Mouse (Mus musculus) B cell, adult 2 months (primary cell): ENCODE results near the gene Dlgap4.
A peak's percentile ranks its signal among the peaks of the same experiment; 100 is the strongest.
"Not testable (repeated sequence)": the region's sequence is repeated elsewhere in the genome, so short reads cannot be mapped to it uniquely, and the experiment has no call there.

Source experiments
- DNase-seq, 2 experiments: peaks; one replicate each; pipeline ENCODE4 v3.0.0; 2022

Dlgap4 gene

GRCm38 (mm10) chr2:156779036-156779435 lies 165.5 kb downstream of the Dlgap4 start:
- no peak for DNase-seq

- DNase-seq, result no peak
Observed at GRCm38 (mm10) chr2:156779488-156779887, 166.0 kb downstream of the Dlgap4 start.

- no peak for DNase-seq
Observed at GRCm38 (mm10) chr2:156780129-156780528, 166.6 kb downstream of the Dlgap4 start.

- no peak for DNase-seq
Observed at GRCm38 (mm10) chr2:156780752-156781151, 167.2 kb downstream of the Dlgap4 start.

- DNase-seq, result no peak
Observed at GRCm38 (mm10) chr2:156781281-156781680, 167.8 kb downstream of the Dlgap4 start.

- no peak for DNase-seq
Observed at GRCm38 (mm10) chr2:156781836-156782480, 168.5 kb downstream of the Dlgap4 start.

- no peak for DNase-seq
Observed at GRCm38 (mm10) chr2:156782481-156783348, 169.2 kb downstream of the Dlgap4 start.

GRCm38 (mm10) chr2:156783349-156783728 lies 169.8 kb downstream of the Dlgap4 start:
- DNase-seq, result no peak

- no peak for DNase-seq
Observed at GRCm38 (mm10) chr2:156784016-156784585, 170.6 kb downstream of the Dlgap4 start.

GRCm38 (mm10) chr2:156784891-156785290 lies 171.4 kb downstream of the Dlgap4 start:
- DNase-seq, result no peak

- not testable (repeated sequence) for DNase-seq
Observed at GRCm38 (mm10) chr2:156786369-156786768, 172.9 kb downstream of the Dlgap4 start.

- DNase-seq, result no peak
Observed at GRCm38 (mm10) chr2:156787090-156787775, 173.7 kb downstream of the Dlgap4 start.

GRCm38 (mm10) chr2:156787776-156788105 lies 174.2 kb downstream of the Dlgap4 start:
- DNase-seq, result peak; percentile 34 to 49

GRCm38 (mm10) chr2:156788836-156789235 lies 175.3 kb downstream of the Dlgap4 start:
- no peak for DNase-seq

- DNase-seq, result no peak
Observed at GRCm38 (mm10) chr2:156798516-156798915, 185.0 kb downstream of the Dlgap4 start.

- no peak for DNase-seq
Observed at GRCm38 (mm10) chr2:156801045-156801444, 187.5 kb downstream of the Dlgap4 start.

GRCm38 (mm10) chr2:156802116-156802515 lies 188.6 kb downstream of the Dlgap4 start:
- DNase-seq, result not testable (repeated sequence)

- DNase-seq, result no peak
Observed at GRCm38 (mm10) chr2:156803698-156804372, 190.3 kb downstream of the Dlgap4 start.

GRCm38 (mm10) chr2:156804589-156804988 lies 191.1 kb downstream of the Dlgap4 start:
- DNase-seq, result no peak

GRCm38 (mm10) chr2:156806886-156807285 lies 193.4 kb downstream of the Dlgap4 start:
- DNase-seq, result no peak

- peak; percentile 61 to 64 for DNase-seq
Observed at GRCm38 (mm10) chr2:156809579-156809978, 196.1 kb downstream of the Dlgap4 start.

GRCm38 (mm10) chr2:156810716-156811115 lies 197.2 kb downstream of the Dlgap4 start:
- DNase-seq, result no peak

- DNase-seq, result no peak
Observed at GRCm38 (mm10) chr2:156811556-156811955, 198.1 kb downstream of the Dlgap4 start.
